Mouse (Mus musculus): Measurements from ENCODE around the gene Snf8.

The Snf8 gene

GRCm38 (mm10) chr11:96030571-96030970, 4.1 kb upstream of the Snf8 start:
- no peak for DNase-seq

- no peak for DNase-seq
These were observed 3.0 kb upstream of the Snf8 start for GRCm38 (mm10) chr11:96031701-96032100.

GRCm38 (mm10) chr11:96033264-96033663, 1.4 kb upstream of the Snf8 start:
- DNase-seq: no peak

- DNase-seq: no peak
These were observed 569 bp upstream of the Snf8 start for GRCm38 (mm10) chr11:96034116-96034515.

GRCm38 (mm10) chr11:96035133-96035532, 448 bp downstream of the Snf8 start:
- no peak for DNase-seq

DNA sequence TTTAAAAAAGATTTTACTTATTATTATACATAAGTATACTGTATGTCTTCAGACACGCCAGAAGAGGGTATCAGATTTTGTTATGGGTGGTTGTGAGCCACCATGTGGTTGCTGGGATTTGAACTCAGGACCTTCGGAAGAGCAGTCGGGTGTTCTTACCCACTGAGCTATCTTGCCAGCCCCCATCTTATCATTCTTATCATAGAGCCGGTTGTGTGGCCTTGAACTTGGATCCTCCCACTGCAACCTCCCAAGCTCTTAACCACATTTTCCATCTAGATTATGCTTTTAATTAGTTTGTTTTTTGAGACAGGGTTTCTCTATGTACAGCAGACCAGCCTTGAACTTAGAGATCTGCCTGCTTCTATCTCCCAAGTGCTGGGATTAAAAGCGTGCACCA, 2.8 kb downstream of the Snf8 start:
- DNase-seq: no peak

DNA sequence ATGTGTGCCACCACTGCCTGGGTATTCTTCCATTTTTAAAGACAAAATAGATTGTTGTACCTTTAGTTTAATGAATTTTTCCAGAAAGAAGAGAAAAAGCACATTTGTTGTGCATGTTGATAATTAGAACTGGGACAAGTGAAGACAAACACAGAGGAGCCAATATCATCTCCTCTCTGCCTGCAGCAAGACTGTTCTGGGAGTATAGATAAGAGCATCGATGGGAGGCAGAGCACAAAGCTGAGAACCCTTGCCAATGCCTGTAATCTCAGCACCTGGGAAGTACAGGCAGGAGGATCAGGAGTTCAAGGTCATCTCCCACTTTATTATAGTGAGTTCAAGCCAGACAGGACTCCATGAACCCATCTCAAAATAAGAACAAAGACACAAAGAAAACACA, 3.9 kb downstream of the Snf8 start:
- no peak for DNase-seq

GRCm38 (mm10) chr11:96044803-96045567, 10.3 kb downstream of the Snf8 start:
- no peak for DNase-seq

GRCm38 (mm10) chr11:96046028-96046427, 11.3 kb downstream of the Snf8 start:
- DNase-seq: no peak

DNA sequence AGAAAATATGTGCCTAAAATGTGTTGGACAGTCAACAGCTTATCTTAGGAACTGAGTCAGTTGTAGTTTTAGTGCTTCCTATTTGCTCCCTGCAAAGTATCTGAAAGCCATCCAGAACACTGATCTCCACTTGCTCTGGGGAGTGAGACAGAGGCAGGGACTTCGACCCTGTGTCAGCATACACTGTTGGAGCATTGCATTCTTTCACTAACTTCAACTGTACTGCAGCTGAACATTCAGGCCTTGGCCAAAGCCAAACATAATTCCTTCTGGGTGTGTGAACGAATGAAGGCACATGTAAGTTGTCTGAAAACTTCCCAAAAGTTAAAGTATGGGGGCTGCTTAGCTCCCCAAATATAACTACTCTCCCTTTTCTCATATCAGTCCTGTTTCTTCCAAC, 12.1 kb downstream of the Snf8 start:
- DNase-seq: no peak

- no peak for DNase-seq
These were observed 13.0 kb downstream of the Snf8 start for GRCm38 (mm10) chr11:96047469-96048373.

GRCm38 (mm10) chr11:96049939-96050338, 15.3 kb downstream of the Snf8 start:
- DNase-seq: no peak

GRCm38 (mm10) chr11:96050854-96051253, 16.2 kb downstream of the Snf8 start:
- no peak for DNase-seq

GRCm38 (mm10) chr11:96058309-96058708, 23.6 kb downstream of the Snf8 start:
- DNase-seq: no peak

GRCm38 (mm10) chr11:96064521-96065214, 30.0 kb downstream of the Snf8 start:
- peak; percentile 75 for DNase-seq

DNA sequence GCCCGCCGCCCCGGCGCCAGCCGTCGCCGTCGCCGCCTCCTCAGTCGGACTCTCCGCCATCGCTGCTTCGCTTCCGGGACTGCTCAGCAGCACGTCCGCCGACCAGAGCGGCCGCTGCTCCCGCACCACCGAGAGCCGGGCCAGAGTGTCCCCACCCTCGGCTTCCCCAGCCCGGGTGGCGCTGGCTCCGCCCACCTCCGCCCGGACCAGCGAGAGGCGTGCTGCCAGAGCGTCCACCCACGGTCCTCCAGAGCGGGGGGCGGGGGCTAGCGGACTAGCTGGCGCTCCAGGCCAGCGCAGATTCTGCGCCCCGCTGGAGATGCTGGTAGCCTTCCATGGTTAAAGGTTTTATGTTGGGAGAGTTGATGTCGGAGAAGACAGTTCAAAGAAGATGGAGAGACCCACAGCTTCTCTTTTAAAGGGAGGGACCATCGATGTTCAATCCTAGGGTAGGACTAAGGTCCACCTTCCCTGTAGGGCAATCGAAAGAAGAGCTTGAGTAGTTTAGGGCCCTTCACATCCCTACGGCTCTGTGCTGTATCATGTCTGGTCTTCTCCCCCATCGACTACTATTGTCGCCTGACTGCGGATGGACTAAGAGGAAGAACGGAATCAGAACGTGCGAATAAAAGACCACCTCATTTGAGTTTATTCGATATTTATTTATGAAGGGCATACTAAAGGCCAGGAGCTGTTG, 30.7 kb downstream of the Snf8 start, which contains the start of gene Ube2z:
Ube2z (minus strand) TSS at position 174 of the 697 bp plus-strand sequence.
- DNase-seq: peak; percentile 98

- no peak for DNase-seq
These were observed 33.5 kb downstream of the Snf8 start for GRCm38 (mm10) chr11:96068231-96068630.

- DNase-seq: no peak
These were observed 35.7 kb downstream of the Snf8 start for GRCm38 (mm10) chr11:96070353-96070752.

DNA sequence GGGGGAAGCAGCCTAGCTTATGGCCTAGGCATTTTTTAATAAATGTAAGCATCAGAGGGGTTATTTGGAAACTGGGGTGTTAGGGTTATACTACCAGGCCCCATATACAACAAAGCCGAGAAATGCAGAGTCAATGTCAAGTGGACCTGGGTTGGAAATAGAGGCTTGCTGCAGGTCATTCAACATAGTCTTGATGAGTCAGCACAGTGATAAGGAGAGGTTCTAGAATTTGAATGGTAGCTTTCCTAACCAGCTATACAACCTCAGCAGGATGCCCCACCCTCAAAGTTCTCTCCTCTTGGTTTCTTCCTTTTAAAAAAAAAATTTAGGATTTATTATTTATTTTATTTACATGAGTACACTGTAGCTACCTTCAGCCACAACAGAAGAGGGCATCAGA, 36.3 kb downstream of the Snf8 start:
- DNase-seq: no peak

- DNase-seq: no peak
These were observed 38.8 kb downstream of the Snf8 start for GRCm38 (mm10) chr11:96073295-96073993.

DNA sequence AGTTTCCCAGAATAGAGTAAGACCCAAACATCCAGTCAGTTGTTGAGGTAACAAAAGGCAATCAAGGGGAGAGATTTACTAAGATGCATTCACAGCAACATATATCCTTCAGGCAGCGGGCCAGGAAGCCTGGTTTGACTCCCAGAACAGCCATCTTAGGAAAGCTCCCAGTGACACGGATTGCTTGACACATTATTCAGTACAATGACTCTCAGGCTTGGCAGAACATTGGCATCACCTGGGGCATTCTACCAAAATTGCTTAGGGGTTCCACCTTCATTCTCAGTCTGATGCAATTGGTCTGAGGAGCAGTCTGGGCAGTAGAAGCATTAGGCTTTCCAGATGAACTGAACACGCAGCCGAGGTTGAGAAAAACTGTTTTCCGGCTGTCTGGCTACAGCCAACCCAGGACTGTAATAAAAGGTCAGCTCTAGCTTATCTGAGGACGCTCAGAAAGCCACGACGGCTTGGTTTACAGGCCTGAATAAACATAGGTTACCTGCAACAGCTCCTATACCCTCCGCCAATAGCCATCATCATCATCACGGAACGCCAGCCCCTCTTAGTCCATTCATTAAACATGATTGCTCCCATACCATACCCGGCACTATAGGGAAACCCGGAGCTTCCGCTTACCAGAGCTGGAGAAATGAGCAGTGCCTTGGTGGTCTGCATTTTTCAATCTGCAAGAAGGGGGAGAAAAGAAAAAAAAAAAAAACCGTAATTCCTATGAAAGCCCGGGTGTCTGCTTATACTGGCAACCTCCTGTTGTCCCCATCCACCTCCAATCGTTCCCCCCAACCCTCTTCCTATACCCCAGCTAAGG, 39.9 kb downstream of the Snf8 start:
- no peak for DNase-seq

Data from thymus, postnatal 14 days (tissue).